Mouse (Mus musculus) E14TG2a.4 (cell line): Measurements from ENCODE around the gene Scn4a.

Experiments
- CTCF ChIP-seq: conservative IDR thresholded peaks from 2 replicates; pipeline ENCODE4 v1.5.1; 2014; ENCODE audit warnings: low read length
- NANOG ChIP-seq: IDR thresholded peaks from 2 replicates; pipeline ENCODE4 v1.6.1; 2014; ENCODE audit warnings: borderline replicate concordance, low read length, mixed read lengths
- POU5F1 ChIP-seq: IDR thresholded peaks from 2 replicates; pipeline ENCODE4 v1.6.1; 2014; ENCODE audit warnings: low read length, borderline replicate concordance

- TF ChIP-seq CTCF (no peak), POU5F1 (no peak), NANOG (no peak)
Measured at GRCm38 (mm10) chr11:106286987-106287386, 66.1 kb downstream of the Scn4a start.
